Mouse (Mus musculus) heart, postnatal 0 days (tissue): ENCODE measurements at regions not wholly inside any gene's neighbourhood (a gene's known extent, or its start where the extent isn't known, plus 50 kb on each side); places are given as distances from the start of the nearest gene placed in this dataset.

ENCODE experiments used
- ATAC-seq: fragments of 200-750 bp; cut with Nextera tagmentation; 2 replicates; pipeline ENCODE4 v1.8.0; 2017; ENCODE audit warnings: low read depth, moderate number of reproducible peaks, moderate library complexity; ENCODE audit not compliant: insufficient read depth
- DNase-seq: peaks from one replicate; pipeline ENCODE4 v3.0.0-alpha.2; 2016; ENCODE audit warnings: low spot score
- H3K27ac ChIP-seq: fragments of 300-500 bp; sonication (generic); 2 replicates; pipeline ENCODE4 v1.5.1; 2014; ENCODE audit warnings: low read depth, mild to moderate bottlenecking
- H3K27me3 ChIP-seq: fragments of 300-500 bp; sonication (generic); 2 replicates; pipeline ENCODE4 v1.6.1; 2014; ENCODE audit warnings: low read length, mixed read lengths; ENCODE audit not compliant: control insufficient read depth, insufficient read depth
- H3K36me3 ChIP-seq: fragments of 300-500 bp; sonication (generic); replicated peaks from 2 replicates; pipeline ENCODE4 v1.6.1; 2014; ENCODE audit warnings: low read length, mixed read lengths; ENCODE audit not compliant: control insufficient read depth, insufficient read depth
- H3K4me1 ChIP-seq: fragments of 300-500 bp; sonication (generic); 2 replicates; pipeline ENCODE4 v1.6.1; 2014; ENCODE audit warnings: antibody characterized with exemption; ENCODE audit not compliant: control insufficient read depth, insufficient read depth
- H3K4me2 ChIP-seq: fragments of 300-500 bp; sonication (generic); 2 replicates; pipeline ENCODE4 v1.6.1; 2014; ENCODE audit warnings: low read depth, mild to moderate bottlenecking, low read length, moderate library complexity
- H3K4me3 ChIP-seq: fragments of 300-500 bp; sonication (generic); 2 replicates; pipeline ENCODE4 v1.5.1; 2014; ENCODE audit warnings: low read depth, low read length
- H3K9ac ChIP-seq: fragments of 300-500 bp; sonication (generic); replicated peaks from 2 replicates; pipeline ENCODE4 v1.6.1; 2014; ENCODE audit warnings: low read depth, low read length, mixed read lengths
- H3K9me3 ChIP-seq: fragments of 300-500 bp; sonication (generic); replicated peaks from 2 replicates; pipeline ENCODE4 v1.6.1; 2016; ENCODE audit warnings: low read length; ENCODE audit not compliant: control insufficient read depth
- CTCF ChIP-seq: IDR thresholded peaks from 2 replicates; pipeline ENCODE4 v1.5.1; 2016; ENCODE audit warnings: antibody characterized with exemption, control low read depth, low read depth
- EP300 ChIP-seq: IDR thresholded peaks from 2 replicates; pipeline ENCODE4 v1.6.1; 2016; ENCODE audit warnings: antibody characterized with exemption, low read depth
- WGBS: fragments of 180-500 bp; shearing (Covaris S2); extraction: QIAGEN DNeasy Blood & Tissue Kit; methylation state at CpG from one replicate; pipeline ENCODE4 v1.1.7; 2014; 5-methylcytosine and 5-hydroxymethylcytosine counted together

DNA sequence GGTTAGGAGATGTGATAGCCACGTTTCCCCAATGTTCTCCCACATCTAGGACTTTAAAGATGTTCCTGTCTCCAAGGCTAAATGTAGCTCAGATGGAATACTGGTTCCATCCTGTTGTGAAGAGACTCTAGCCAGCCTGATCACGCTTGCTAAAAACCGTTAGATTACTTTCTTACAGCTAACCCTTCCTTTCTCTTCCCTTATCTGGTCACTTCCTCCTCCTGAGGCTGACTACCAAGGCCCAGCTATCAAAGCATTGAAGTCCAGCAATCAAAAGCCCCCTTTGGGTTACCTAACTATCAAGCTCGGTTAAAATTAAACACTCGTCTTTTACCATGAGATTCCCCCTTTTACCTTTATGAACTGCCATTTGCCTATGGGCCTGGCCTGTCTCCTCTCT is 260.2 kb downstream of the Rngtt start:
- Histone ChIP-seq H3K27me3 (no peaks in the 10 kb centered on the region), H3K9me3 (no peaks in the 10 kb centered on the region), H3K27ac (no peak overlapping the region), H3K4me1 (no peaks in the 10 kb centered on the region), H3K9ac (no peak overlapping the region), H3K4me3 (no peak overlapping the region), H3K4me2 (no peak overlapping the region), H3K36me3 (no peaks in the 10 kb centered on the region)
- TF ChIP-seq EP300 (no peak), CTCF (no peak)
- DNase-seq (no peak), ATAC-seq (no peak)
- 62% methylated on average over 5 of the region's 5 CpGs for WGBS

DNA sequence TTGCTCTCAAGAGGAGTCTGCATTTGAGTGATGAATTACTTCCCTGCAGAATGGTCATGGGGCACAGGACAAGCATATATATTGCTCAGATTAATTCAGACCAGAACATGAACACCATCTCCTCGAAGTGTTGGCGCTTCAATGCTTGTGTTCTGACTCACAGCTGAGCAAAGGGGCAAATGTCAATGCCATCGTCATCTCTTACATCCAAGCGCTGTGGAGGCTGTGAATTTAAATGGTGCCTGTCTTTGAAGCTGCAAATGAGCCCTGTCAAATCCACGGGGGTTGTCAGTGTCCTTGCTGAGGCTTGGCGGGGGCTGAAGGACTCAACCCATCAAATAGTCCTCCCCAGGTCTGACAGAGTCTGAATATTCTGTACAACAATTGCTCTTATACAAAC is 261.2 kb downstream of the Rngtt start:
- no peak overlapping the region for H3K27ac ChIP-seq
- H3K27me3 ChIP-seq = no peaks in the 10 kb centered on the region
- no peaks in the 10 kb centered on the region for H3K36me3 ChIP-seq
- 61% methylated on average over 6 of the region's 6 CpGs for WGBS
- H3K9ac ChIP-seq = no peak overlapping the region
- no peak for ATAC-seq
- TF ChIP-seq EP300 (no peak), CTCF (no peak)
- H3K4me3 ChIP-seq = no peak overlapping the region
- no peak for DNase-seq
- no peaks in the 10 kb centered on the region for H3K4me1 ChIP-seq
- H3K9me3 ChIP-seq = no peaks in the 10 kb centered on the region
- H3K4me2 ChIP-seq = no peak overlapping the region

- H3K36me3 ChIP-seq = no peaks in the 10 kb centered on the region
- WGBS = 83% methylated on average over 6 of the region's 6 CpGs
- no peak overlapping the region for H3K9ac ChIP-seq
- no peak overlapping the region for H3K27ac ChIP-seq
- no peaks in the 10 kb centered on the region for H3K4me1 ChIP-seq
- TF ChIP-seq EP300 (no peak), CTCF (no peak)
- H3K9me3 ChIP-seq = peaks cover 8% of the 10 kb centered on the region
- 0 out of 2 replicates have a peak, but pooled peaks cover 12% of the 10 kb centered on the region for H3K27me3 ChIP-seq
- no peak overlapping the region for H3K4me2 ChIP-seq
- ATAC-seq (no peak), DNase-seq (no peak)
- H3K4me3 ChIP-seq = no peak overlapping the region
Observed at GRCm38 (mm10) chr4:33577631-33578030, 267.5 kb downstream of the Rngtt start.

- Histone ChIP-seq H3K9ac (no peak overlapping the region), H3K4me2 (no peak overlapping the region), H3K4me1 (no peaks in the 10 kb centered on the region), H3K4me3 (no peak overlapping the region), H3K27me3 (peaks cover 33% of the 10 kb centered on the region; the same call in 1 of the 2 replicates), H3K27ac (no peak overlapping the region), H3K36me3 (no peaks in the 10 kb centered on the region), H3K9me3 (peaks cover 8% of the 10 kb centered on the region)
- ATAC-seq (no peak), DNase-seq (no peak)
- WGBS = 28% methylated on average over 8 of the region's 8 CpGs
- TF ChIP-seq EP300 (no peak), CTCF (no peak)
Observed at GRCm38 (mm10) chr4:33580491-33580890, 270.4 kb downstream of the Rngtt start.

DNA sequence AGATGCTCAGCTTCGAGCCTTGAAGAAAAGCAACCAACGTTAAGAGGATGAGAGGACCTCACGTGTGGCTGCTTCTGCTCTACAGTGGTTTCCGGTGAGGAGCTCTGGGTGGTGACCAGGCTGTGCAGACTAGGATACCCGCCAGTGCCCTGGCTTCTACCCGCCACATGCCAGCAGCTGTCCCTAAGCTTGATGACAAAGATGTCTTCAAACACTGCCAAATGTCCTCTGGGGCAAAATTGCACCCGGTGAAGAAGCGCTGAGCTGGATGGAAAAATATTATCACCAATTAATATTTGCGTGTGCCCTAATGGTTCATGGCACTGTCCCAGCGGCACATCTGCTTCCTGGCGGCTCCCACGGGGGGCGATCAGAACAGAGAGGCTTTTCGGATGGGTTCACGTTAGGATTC is 271.1 kb downstream of the Rngtt start:
- peaks cover 8% of the 10 kb centered on the region for H3K9me3 ChIP-seq
- WGBS = 75% methylated on average over 15 of the region's 15 CpGs
- H3K4me3 ChIP-seq = no peak overlapping the region
- no peak overlapping the region for H3K9ac ChIP-seq
- no peaks in the 10 kb centered on the region for H3K36me3 ChIP-seq
- H3K27me3 ChIP-seq = peaks cover 33% of the 10 kb centered on the region; the same call in 1 of the 2 replicates
- TF ChIP-seq CTCF = no peak
- TF ChIP-seq EP300 = no peak
- no peak overlapping the region for H3K4me2 ChIP-seq
- DNase-seq (no peak), ATAC-seq (no peak)
- no peaks in the 10 kb centered on the region for H3K4me1 ChIP-seq
- no peak overlapping the region for H3K27ac ChIP-seq

DNA sequence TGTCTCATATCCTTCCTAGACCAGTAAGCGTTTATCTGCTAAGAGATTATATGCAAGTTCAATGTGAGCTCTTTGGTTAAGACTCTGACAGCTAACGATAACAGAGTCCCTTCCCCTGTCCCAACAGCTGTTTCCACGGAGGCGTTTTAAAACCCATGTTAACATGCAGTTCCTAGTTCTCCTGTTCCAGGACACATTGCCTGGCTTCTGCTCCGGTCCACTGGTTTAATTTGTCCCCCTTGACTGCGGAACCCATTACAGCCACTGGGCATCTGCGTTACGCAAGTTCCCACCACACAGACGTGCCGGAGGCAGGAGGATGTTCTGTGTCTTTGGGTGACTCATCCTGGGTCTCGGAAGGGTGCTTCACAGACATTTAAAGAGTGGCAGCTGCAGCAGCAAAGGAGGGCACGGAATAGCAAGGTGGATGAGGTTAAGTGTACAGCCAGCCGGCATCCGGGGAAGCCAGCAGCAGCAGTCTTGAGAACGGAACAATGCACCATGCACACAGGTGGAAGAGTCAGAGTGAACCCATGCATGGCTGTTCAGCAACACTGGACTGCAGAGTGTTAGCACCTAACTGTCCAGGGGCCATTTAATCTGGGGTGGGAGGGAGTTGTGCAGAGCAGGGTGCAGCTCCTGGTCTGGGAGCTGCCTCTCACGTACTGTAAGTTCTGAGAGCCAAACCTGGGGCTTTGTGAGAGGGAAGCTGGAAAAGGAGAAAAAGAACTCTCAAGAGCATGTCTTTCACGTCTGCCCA is 271.8 kb downstream of the Rngtt start:
- Histone ChIP-seq H3K4me1 (no peaks in the 10 kb centered on the region), H3K9me3 (peaks cover 8% of the 10 kb centered on the region), H3K4me2 (no peak overlapping the region), H3K27me3 (peaks cover 33% of the 10 kb centered on the region; the same call in 1 of the 2 replicates), H3K36me3 (no peaks in the 10 kb centered on the region), H3K9ac (no peak overlapping the region), H3K27ac (no peak overlapping the region), H3K4me3 (no peak overlapping the region)
- TF ChIP-seq EP300 (no peak), CTCF (no peak)
- DNase-seq (no peak), ATAC-seq (no peak)
- 60% methylated on average over 17 of the region's 17 CpGs for WGBS
